Mouse (Mus musculus) CH12.LX (cell line): ENCODE measurements around the gene Herc2. TPM values are rescaled to one million over a fixed set of nuclear protein-coding genes. Genes with fewer than 3 reads are reported as not detected.
A peak's percentile ranks its signal among the peaks of the same experiment; 100 is the strongest.
"Not testable (repeated sequence)": the region's sequence is repeated elsewhere in the genome, so short reads cannot be mapped to it uniquely, and the experiment has no call there.

Experiments used
- DNase-seq: peaks from one replicate; pipeline ENCODE4 v3.0.0-alpha.2; 2013; ENCODE audit errors: extremely low read depth
- H3K27ac ChIP-seq: 2 replicates; pipeline ENCODE4 v1.5.1; 2012; ENCODE audit warnings: low read depth, mild to moderate bottlenecking, control low read depth, moderate library complexity; ENCODE audit not compliant: insufficient read depth
- H3K27me3 ChIP-seq: replicated peaks from 2 replicates; pipeline ENCODE3; 2012; ENCODE audit warnings: inconsistent platforms
- H3K36me3 ChIP-seq, 2 experiments: replicated peaks in 1 of 2; 2 replicates each; pipeline versions ENCODE3 to v1.6.1; 2012; ENCODE audit warnings: inconsistent platforms in 1 of 2, low read length in 1 of 2, mild to moderate bottlenecking in 1 of 2, mixed read lengths in 1 of 2, moderate library complexity in 1 of 2; ENCODE audit not compliant: control insufficient read depth in 1 of 2, insufficient read depth in 1 of 2
- H3K4me1 ChIP-seq, 2 experiments: 2 replicates each; pipeline ENCODE4 v1.6.1; 2012; ENCODE audit warnings: inconsistent platforms in 1 of 2, moderate library complexity in 1 of 2; ENCODE audit not compliant: insufficient read depth in 2 of 2, control insufficient read depth in 1 of 2
- H3K4me2 ChIP-seq: 2 replicates; pipeline ENCODE4 v1.6.1; 2012; ENCODE audit warnings: low read depth, mild to moderate bottlenecking, control low read depth; ENCODE audit not compliant: poor library complexity, insufficient read depth, severe bottlenecking
- H3K4me3 ChIP-seq, 3 experiments: fragments of 150-350 bp in 1 of 3; sonication (generic) in 1 of 3; replicated peaks in 1 of 3; 2 replicates each; pipeline versions ENCODE3 to v1.5.1; 2011 to 2012; ENCODE audit warnings: low read depth in 2 of 3, low read length in 2 of 3, mild to moderate bottlenecking in 2 of 3, moderate library complexity in 2 of 3, control low read depth in 1 of 3, improper control_type of control experiment in 1 of 3, inconsistent platforms in 1 of 3, mixed read lengths in 1 of 3; ENCODE audit not compliant: poor library complexity in 1 of 3
- H3K79me2 ChIP-seq: replicated peaks from 2 replicates; pipeline ENCODE4 v1.6.1; 2012; ENCODE audit warnings: mild to moderate bottlenecking, moderate library complexity; ENCODE audit not compliant: control insufficient read depth, poor library complexity, insufficient read depth, severe bottlenecking; ENCODE audit errors: extremely low read depth
- H3K9ac ChIP-seq: 2 replicates; pipeline ENCODE4 v1.6.1; 2012; ENCODE audit warnings: low read depth, mild to moderate bottlenecking, control low read depth, moderate library complexity; ENCODE audit not compliant: insufficient read depth
- H3K9me3 ChIP-seq: replicated peaks from 2 replicates; pipeline ENCODE3; 2012; ENCODE audit warnings: low read length, inconsistent platforms, mixed read lengths
- CHD1 ChIP-seq: IDR thresholded peaks from 2 replicates; pipeline ENCODE4 v1.6.1; 2012; ENCODE audit warnings: low read depth, low read length, improper control_type of control experiment, inconsistent platforms
- CTCF ChIP-seq, 2 experiments: IDR thresholded peaks in 1 of 2; conservative IDR thresholded peaks in 1 of 2; 2 replicates each; pipeline ENCODE4 v1.5.1; 2011 to 2012; ENCODE audit warnings: low read depth in 2 of 2, low read length in 2 of 2, improper control_type of control experiment in 1 of 2, inconsistent platforms in 1 of 2, mild to moderate bottlenecking in 1 of 2, moderate library complexity in 1 of 2
- ELF1 ChIP-seq: IDR thresholded peaks from 2 replicates; pipeline ENCODE4 v1.6.1; 2014; ENCODE audit warnings: low read depth, mild to moderate bottlenecking, inconsistent platforms, low read length, improper control_type of control experiment
- EP300 ChIP-seq: IDR thresholded peaks from 2 replicates; pipeline ENCODE4 v1.6.1; 2011; ENCODE audit warnings: low read length, improper control_type of control experiment
- ETS1 ChIP-seq: conservative IDR thresholded peaks from 2 replicates; pipeline ENCODE4 v1.6.1; 2012; ENCODE audit warnings: low read depth, mild to moderate bottlenecking, inconsistent platforms, low read length, improper control_type of control experiment, moderate library complexity
- GABPA ChIP-seq: IDR thresholded peaks from 2 replicates; pipeline ENCODE4 v1.6.1; 2012; ENCODE audit warnings: low read depth, low read length, improper control_type of control experiment, inconsistent platforms; ENCODE audit not compliant: insufficient replicate concordance
- IRF4 ChIP-seq: IDR thresholded peaks from 2 replicates; pipeline ENCODE4 v1.6.1; 2014; ENCODE audit warnings: low read depth, mild to moderate bottlenecking, inconsistent platforms, low read length, improper control_type of control experiment
- KAT2A ChIP-seq: IDR thresholded peaks from 2 replicates; pipeline ENCODE4 v1.6.1; 2012; ENCODE audit warnings: low read length, improper control_type of control experiment, inconsistent platforms; ENCODE audit not compliant: insufficient replicate concordance
- MAFK ChIP-seq: IDR thresholded peaks from 2 replicates; pipeline ENCODE4 v1.6.1; 2011; ENCODE audit warnings: low read length, improper control_type of control experiment; ENCODE audit not compliant: insufficient replicate concordance
- MAZ ChIP-seq: IDR thresholded peaks from 2 replicates; pipeline ENCODE4 v1.6.1; 2012; ENCODE audit warnings: low read depth, mild to moderate bottlenecking, inconsistent platforms, low read length, improper control_type of control experiment, moderate library complexity
- MEF2A ChIP-seq: IDR thresholded peaks from 2 replicates; pipeline ENCODE4 v1.6.1; 2014; ENCODE audit warnings: low read depth, mild to moderate bottlenecking, inconsistent platforms, low read length, improper control_type of control experiment, borderline replicate concordance
- MXI1 ChIP-seq: IDR thresholded peaks from 2 replicates; pipeline ENCODE4 v1.6.1; 2011; ENCODE audit warnings: mild to moderate bottlenecking, low read depth, low read length, improper control_type of control experiment
- NRF1 ChIP-seq: IDR thresholded peaks from 2 replicates; pipeline ENCODE4 v1.6.1; 2014; ENCODE audit warnings: low read depth, mild to moderate bottlenecking, inconsistent platforms, low read length, improper control_type of control experiment, moderate library complexity
- PAX5 ChIP-seq: IDR thresholded peaks from 2 replicates; pipeline ENCODE4 v1.6.1; 2012; ENCODE audit warnings: low read length, inconsistent platforms, mixed read lengths
- SIN3A ChIP-seq: IDR thresholded peaks from 2 replicates; pipeline ENCODE4 v1.6.1; 2012; ENCODE audit warnings: low read length, improper control_type of control experiment, inconsistent platforms
- TBP ChIP-seq: conservative IDR thresholded peaks from 2 replicates; pipeline ENCODE4 v1.6.1; 2011; ENCODE audit warnings: low read depth, low read length, improper control_type of control experiment
- UBTF ChIP-seq: IDR thresholded peaks from 2 replicates; pipeline ENCODE4 v1.6.1; 2012; ENCODE audit warnings: low read depth, mild to moderate bottlenecking, inconsistent platforms, low read length, improper control_type of control experiment, moderate library complexity
- USF2 ChIP-seq: conservative IDR thresholded peaks from 2 replicates; pipeline ENCODE4 v1.6.1; 2011; ENCODE audit warnings: low read depth, low read length, improper control_type of control experiment
- ZC3H11A ChIP-seq: IDR thresholded peaks from 2 replicates; pipeline ENCODE4 v1.6.1; 2012; ENCODE audit warnings: low read depth, mild to moderate bottlenecking, inconsistent platforms, low read length, improper control_type of control experiment
- ZMIZ1 ChIP-seq: IDR thresholded peaks from 2 replicates; pipeline ENCODE4 v1.6.1; 2012; ENCODE audit warnings: low read depth, mild to moderate bottlenecking, inconsistent platforms, low read length, improper control_type of control experiment
- ZNF384 ChIP-seq: IDR thresholded peaks from 2 replicates; pipeline ENCODE4 v1.6.1; 2012; ENCODE audit warnings: low read depth, low read length, improper control_type of control experiment, inconsistent platforms
- dilution Hi-C: fragments of 300-500 bp; cut with MboI; formaldehyde crosslinking; loops from 2 replicates; pipeline ENCODE4 v1.14.3; 2020; ENCODE audit warnings: low sequenced_read_pairs; ENCODE audit not compliant: extremely low pct_unique_long_range_greater_than_20kb, extremely low pct_ligation_motif_present
- in situ Hi-C: fragments of 300-500 bp; cut with MboI; formaldehyde crosslinking; loops from 3 replicates; pipeline ENCODE4 v1.14.3; 2019; ENCODE audit warnings: low sequenced_read_pairs, low pct_ligation_motif_present, low pct_unique_long_range_greater_than_20kb, mixed read lengths
- polyA plus RNA-seq: library from polyadenylated mRNA; unstranded; fragments of >175 nt; gene quantifications from 2 replicates; pipeline ENCODE4 v1.2.1, GENCODE M21; 2012; ENCODE audit warnings: low read depth; ENCODE audit not compliant: insufficient read length
- total RNA-seq, 2 experiments: library from RNA; depleted of rRNA; stranded (reverse); fragments of 300-350 nt in 1 of 2; fragments of >200 nt in 1 of 2; gene quantifications; 2 replicates each; pipeline ENCODE4 v1.2.3; 2012 to 2014

Gene Herc2
- total and polyA plus RNA-seq, 3 experiments, result 9.7 to 27.6 (median 18.2) TPM

DNA sequence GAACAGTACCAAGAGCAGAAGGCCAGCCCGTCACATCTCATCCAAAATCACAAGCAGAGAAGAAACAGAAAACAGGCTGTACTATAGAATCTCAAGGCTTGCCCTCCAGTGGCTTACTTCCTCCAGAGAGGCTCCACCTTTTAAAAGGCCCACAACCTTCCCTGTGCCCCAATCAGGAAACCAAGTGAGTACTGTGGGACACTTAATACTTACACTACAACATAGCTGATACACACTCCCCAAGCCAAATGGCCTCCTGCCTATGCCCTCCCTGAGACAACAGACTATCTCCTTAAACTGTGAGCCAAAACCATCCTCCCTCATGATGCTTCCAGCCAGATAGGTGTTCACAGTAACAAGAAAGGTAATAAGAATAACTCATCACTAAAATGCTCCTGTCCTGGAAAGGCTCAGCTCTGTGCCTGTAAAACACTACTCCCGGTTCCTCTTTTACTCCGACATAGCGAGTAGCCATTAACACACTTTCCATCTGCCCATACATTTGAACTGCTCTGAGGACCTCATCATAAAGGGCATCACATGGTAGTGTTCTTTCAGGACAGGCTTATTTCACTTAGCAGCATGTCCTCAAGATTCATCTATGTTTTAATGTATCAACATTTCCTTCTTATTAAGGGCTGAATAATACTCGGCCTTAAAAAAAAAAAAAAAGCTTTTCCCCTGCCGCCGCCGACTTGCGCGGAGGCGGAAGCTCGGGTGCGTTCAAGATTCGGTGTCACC, 36.6 kb upstream of the Herc2 start:
- H3K27me3 ChIP-seq, result peaks cover 2% of the 10 kb centered on the region
- no peak overlapping the region for H3K4me2 ChIP-seq
- DNase-seq, result peak; percentile 9
- peaks cover 0 to 13% of the 10 kb centered on the region in 2 experiments; a peak in 2 of 4 replicates for H3K4me1 ChIP-seq
- H3K9me3 ChIP-seq, result no peaks in the 10 kb centered on the region
- no peak overlapping the region for H3K4me3 ChIP-seq
- H3K9ac ChIP-seq, result no peak overlapping the region
- dilution Hi-C loops, result no loop called here
- no peaks in the 10 kb centered on the region for H3K79me2 ChIP-seq
- in situ Hi-C loops, result no loop called here
- no peak overlapping the region for H3K27ac ChIP-seq
- TF ChIP-seq CHD1 (no peak), PAX5 (no peak), IRF4 (peak; percentile 76), USF2 (no peak), UBTF (no peak), NRF1 (no peak), EP300 (peak; percentile 74), ZMIZ1 (no peak), MAFK (no peak)
- H3K36me3 ChIP-seq, result no peaks in the 10 kb centered on the region

DNA sequence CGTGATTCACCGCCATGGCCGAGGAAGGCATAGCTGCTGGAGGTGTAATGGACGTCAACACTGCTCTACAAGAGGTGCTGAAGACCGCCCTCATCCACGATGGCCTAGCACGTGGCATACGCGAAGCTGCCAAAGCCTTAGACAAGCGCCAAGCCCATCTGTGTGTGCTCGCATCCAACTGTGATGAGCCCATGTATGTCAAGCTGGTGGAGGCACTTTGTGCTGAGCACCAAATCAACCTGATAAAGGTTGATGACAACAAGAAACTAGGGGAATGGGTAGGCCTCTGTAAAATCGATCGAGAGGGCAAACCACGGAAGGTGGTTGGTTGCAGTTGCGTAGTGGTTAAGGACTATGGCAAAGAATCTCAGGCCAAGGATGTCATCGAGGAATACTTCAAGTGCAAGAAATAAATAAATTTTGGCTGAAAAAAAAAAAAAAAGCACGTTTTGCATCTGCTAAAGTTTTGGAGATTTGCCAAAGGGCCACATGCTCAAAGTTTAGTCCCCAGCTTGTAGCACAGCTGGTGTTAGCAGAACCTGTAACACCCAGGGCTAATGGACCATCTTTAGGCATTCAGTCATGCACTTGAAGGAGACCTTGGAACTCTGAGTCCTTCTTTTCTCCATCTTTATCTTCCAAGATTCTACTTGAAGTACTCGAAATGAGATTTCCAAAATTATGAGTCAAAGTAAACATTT, 35.8 kb upstream of the Herc2 start:
- H3K4me3 ChIP-seq, H3K79me2 ChIP-seq, dilution Hi-C loops, H3K9ac ChIP-seq, H3K27me3 ChIP-seq, H3K9me3 ChIP-seq, H3K4me2 ChIP-seq, in situ Hi-C loops, DNase-seq, H3K36me3 ChIP-seq, H3K27ac ChIP-seq: not testable (repeated sequence)
- peaks cover 0 to 19% of the 10 kb centered on the region in 2 experiments; a peak in 2 of 4 replicates for H3K4me1 ChIP-seq

DNA sequence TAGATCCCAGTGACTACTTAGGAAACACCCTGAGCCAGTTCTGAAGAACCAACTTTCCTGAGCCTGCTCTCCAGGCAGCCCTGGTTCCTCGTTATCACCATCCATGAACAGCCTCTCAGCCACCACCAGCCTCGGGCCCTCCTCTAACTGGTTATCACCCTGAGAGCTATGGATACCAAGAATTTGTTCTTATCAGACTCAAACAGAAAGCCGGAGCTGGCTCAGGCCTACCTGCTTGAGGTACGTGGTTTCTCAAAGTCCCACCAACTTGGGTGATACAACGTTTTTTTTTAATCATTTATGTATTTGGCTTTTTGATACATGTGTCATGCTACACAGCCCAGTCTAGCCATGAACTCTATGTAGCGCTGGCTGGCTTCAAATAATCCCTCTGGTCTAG, 34.8 kb upstream of the Herc2 start:
- no peaks in the 10 kb centered on the region for H3K9me3 ChIP-seq
- no peak overlapping the region for H3K27ac ChIP-seq
- DNase-seq, result no peak
- in situ Hi-C loops (no loop called here), dilution Hi-C loops (no loop called here)
- H3K79me2 ChIP-seq, result no peaks in the 10 kb centered on the region
- H3K9ac ChIP-seq, result no peak overlapping the region
- TF ChIP-seq MEF2A (no peak), KAT2A (no peak), NRF1 (no peak), MXI1 (no peak), ETS1 (no peak), ZC3H11A (no peak), MAFK (no peak), MAZ (no peak), SIN3A (no peak), UBTF (no peak), ELF1 (no peak), CTCF (conservative IDR thresholded peaks at IDR 0.05 in 1 of 2, IDR thresholded peaks at IDR 0.05 in 1 of 2; ENCODE audit: low read depth in 2 of 2, low read length in 2 of 2) (no peak), ZMIZ1 (no peak), ZNF384 (no peak), TBP (no peak), IRF4 (no peak), GABPA (no peak)
- no peak overlapping the region for H3K4me2 ChIP-seq
- peaks cover 0 to 16% of the 10 kb centered on the region in 2 experiments; a peak in 2 of 4 replicates for H3K4me1 ChIP-seq
- H3K36me3 ChIP-seq, result no peaks in the 10 kb centered on the region
- peaks cover 3% of the 10 kb centered on the region for H3K27me3 ChIP-seq
- no peak overlapping the region for H3K4me3 ChIP-seq
